Mouse (Mus musculus): ENCODE data around the gene Zp3. TPM values are rescaled to one million over a fixed set of nuclear protein-coding genes. Genes with fewer than 3 reads are reported as not detected.

Zp3 gene
- 0.13 and 0.16 TPM in 2 replicates for polyA plus RNA-seq (2014; fragmentation: Nextera tagmentation; extraction: Ambion mirVana)

- Histone ChIP-seq H3K9me3 (replicated peaks; ENCODE audit: control insufficient read depth, low read length) (no peaks in the 10 kb centered on the region), H3K36me3 (ENCODE audit: control insufficient read depth, insufficient read depth, low read length) (no peaks in the 10 kb centered on the region), H3K27ac (ENCODE audit: low read depth, low read length) (no peak within 1 kb of the TSS), H3K4me3 (ENCODE audit: low read depth, low read length) (no peak within 1 kb of the TSS), H3K27me3 (replicated peaks; ENCODE audit: control insufficient read depth, insufficient read depth, low read length) (no peaks in the 10 kb centered on the region), H3K9ac (ENCODE audit: low read length) (no peak within 1 kb of the TSS), H3K4me2 (ENCODE audit: low read length) (no peak within 1 kb of the TSS), H3K4me1 (ENCODE audit: control insufficient read depth, insufficient read depth, low read length) (no peaks in the 10 kb centered on the region)
- DNase-seq (ENCODE audit: low spot score) (no peak), ATAC-seq (no peak)
- WGBS, result 79% methylated on average over 8 of the region's 8 CpGs
Measured at GRCm38 (mm10) chr5:135979904-135980303, at the start of gene Zp3. TSS of gene Zp3 (plus strand) at chr5:135980099.

GRCm38 (mm10) chr5:135931526-135931925 lies 48.4 kb upstream of the Zp3 start:
- peaks cover 52% of the 10 kb centered on the region for H3K36me3 ChIP-seq (ENCODE audit: control insufficient read depth, insufficient read depth, low read length)
- DNase-seq (ENCODE audit: low spot score) (no peak), ATAC-seq (no peak)
- H3K4me1 ChIP-seq (ENCODE audit: control insufficient read depth, insufficient read depth, low read length), result peaks cover 18% of the 10 kb centered on the region
- peak overlapping the region; percentile 64 for H3K4me2 ChIP-seq (ENCODE audit: low read length)
- no peak overlapping the region for H3K27ac ChIP-seq (ENCODE audit: low read depth, low read length)
- no peaks in the 10 kb centered on the region for H3K27me3 ChIP-seq (replicated peaks; ENCODE audit: control insufficient read depth, insufficient read depth, low read length)
- no peaks in the 10 kb centered on the region for H3K9me3 ChIP-seq (replicated peaks; ENCODE audit: control insufficient read depth, low read length)
- WGBS, result 93% methylated on average over 9 of the region's 9 CpGs
- no peak overlapping the region for H3K9ac ChIP-seq (ENCODE audit: low read length)
- no peak overlapping the region for H3K4me3 ChIP-seq (ENCODE audit: low read depth, low read length)

GRCm38 (mm10) chr5:135932359-135932758 lies 47.5 kb upstream of the Zp3 start:
- Histone ChIP-seq H3K4me1 (ENCODE audit: control insufficient read depth, insufficient read depth, low read length) (peaks cover 18% of the 10 kb centered on the region), H3K4me3 (ENCODE audit: low read depth, low read length) (peak overlapping the region; percentile 93), H3K9me3 (replicated peaks; ENCODE audit: control insufficient read depth, low read length) (no peaks in the 10 kb centered on the region), H3K9ac (ENCODE audit: low read length) (peak overlapping the region; percentile 55), H3K27me3 (replicated peaks; ENCODE audit: control insufficient read depth, insufficient read depth, low read length) (no peaks in the 10 kb centered on the region), H3K4me2 (ENCODE audit: low read length) (peak overlapping the region; percentile 64), H3K36me3 (ENCODE audit: control insufficient read depth, insufficient read depth, low read length) (peaks cover 45% of the 10 kb centered on the region), H3K27ac (ENCODE audit: low read depth, low read length) (no peak overlapping the region)
- WGBS, result 66% methylated on average over 2 of the region's 2 CpGs
- ATAC-seq, result no peak
- DNase-seq (ENCODE audit: low spot score), result peak; percentile 54

GRCm38 (mm10) chr5:135933222-135933899 lies 46.5 kb upstream of the Zp3 start:
- peak overlapping the region; percentile 98 for H3K27ac ChIP-seq (ENCODE audit: low read depth, low read length)
- H3K4me3 ChIP-seq (ENCODE audit: low read depth, low read length), result peak overlapping the region; percentile 93
- no peaks in the 10 kb centered on the region for H3K27me3 ChIP-seq (replicated peaks; ENCODE audit: control insufficient read depth, insufficient read depth, low read length)
- H3K9me3 ChIP-seq (replicated peaks; ENCODE audit: control insufficient read depth, low read length), result no peaks in the 10 kb centered on the region
- DNase-seq (ENCODE audit: low spot score) (peak; percentile 63), ATAC-seq (no peak)
- H3K9ac ChIP-seq (ENCODE audit: low read length), result peak overlapping the region; percentile 94
- H3K4me1 ChIP-seq (ENCODE audit: control insufficient read depth, insufficient read depth, low read length), result peaks cover 18% of the 10 kb centered on the region
- H3K36me3 ChIP-seq (ENCODE audit: control insufficient read depth, insufficient read depth, low read length), result peaks cover 38% of the 10 kb centered on the region
- WGBS, result 10% methylated on average over 12 of the region's 12 CpGs
- peak overlapping the region; percentile 64 for H3K4me2 ChIP-seq (ENCODE audit: low read length)

- H3K27ac ChIP-seq (ENCODE audit: low read depth, low read length), result peak overlapping the region; percentile 98
- H3K27me3 ChIP-seq (replicated peaks; ENCODE audit: control insufficient read depth, insufficient read depth, low read length), result no peaks in the 10 kb centered on the region
- 0% methylated on average over 31 of the region's 35 CpGs for WGBS
- H3K4me1 ChIP-seq (ENCODE audit: control insufficient read depth, insufficient read depth, low read length), result peaks cover 18% of the 10 kb centered on the region
- H3K9me3 ChIP-seq (replicated peaks; ENCODE audit: control insufficient read depth, low read length), result no peaks in the 10 kb centered on the region
- H3K9ac ChIP-seq (ENCODE audit: low read length), result peak overlapping the region; percentile 94
- H3K36me3 ChIP-seq (ENCODE audit: control insufficient read depth, insufficient read depth, low read length), result peaks cover 34% of the 10 kb centered on the region
- DNase-seq (ENCODE audit: low spot score) (peak; percentile 74), ATAC-seq (peak; percentile 66)
- peak overlapping the region; percentile 93 for H3K4me3 ChIP-seq (ENCODE audit: low read depth, low read length)
- H3K4me2 ChIP-seq (ENCODE audit: low read length), result peak overlapping the region; percentile 64
Measured at GRCm38 (mm10) chr5:135933900-135934441, 45.9 kb upstream of the Zp3 start.

GRCm38 (mm10) chr5:135934481-135935175 lies 45.3 kb upstream of the Zp3 start, which contains the start of gene Ywhag:
TSS of gene Ywhag (minus strand) at chr5:135934616.
- no peaks in the 10 kb centered on the region for H3K9me3 ChIP-seq (replicated peaks; ENCODE audit: control insufficient read depth, low read length)
- peak; percentile 95 for ATAC-seq
- peaks cover 27% of the 10 kb centered on the region for H3K36me3 ChIP-seq (ENCODE audit: control insufficient read depth, insufficient read depth, low read length)
- DNase-seq (ENCODE audit: low spot score), result peak; percentile 99
- H3K4me3 ChIP-seq (ENCODE audit: low read depth, low read length), result peak within 1 kb of the TSS; percentile 93
- peak within 1 kb of the TSS; percentile 64 for H3K4me2 ChIP-seq (ENCODE audit: low read length)
- no peaks in the 10 kb centered on the region for H3K27me3 ChIP-seq (replicated peaks; ENCODE audit: control insufficient read depth, insufficient read depth, low read length)
- H3K9ac ChIP-seq (ENCODE audit: low read length), result peak within 1 kb of the TSS; percentile 94
- peak within 1 kb of the TSS; percentile 98 for H3K27ac ChIP-seq (ENCODE audit: low read depth, low read length)
- peaks cover 18% of the 10 kb centered on the region for H3K4me1 ChIP-seq (ENCODE audit: control insufficient read depth, insufficient read depth, low read length)
- under 1% methylated on average over 46 of the region's 48 CpGs for WGBS

- H3K27ac ChIP-seq (ENCODE audit: low read depth, low read length), result peak overlapping the region; percentile 98
- no peaks in the 10 kb centered on the region for H3K9me3 ChIP-seq (replicated peaks; ENCODE audit: control insufficient read depth, low read length)
- H3K9ac ChIP-seq (ENCODE audit: low read length), result peak overlapping the region; percentile 35; the same call in 1 of the 2 replicates
- DNase-seq (ENCODE audit: low spot score) (no peak), ATAC-seq (no peak; the same call in none of the 2 replicates)
- WGBS, result 54% methylated on average over 7 of the region's 7 CpGs
- H3K4me3 ChIP-seq (ENCODE audit: low read depth, low read length), result peak overlapping the region; percentile 93; the same call in 1 of the 2 replicates
- H3K36me3 ChIP-seq (ENCODE audit: control insufficient read depth, insufficient read depth, low read length), result peaks cover 22% of the 10 kb centered on the region
- H3K4me2 ChIP-seq (ENCODE audit: low read length), result peak overlapping the region; percentile 64
- H3K27me3 ChIP-seq (replicated peaks; ENCODE audit: control insufficient read depth, insufficient read depth, low read length), result no peaks in the 10 kb centered on the region
- peaks cover 18% of the 10 kb centered on the region for H3K4me1 ChIP-seq (ENCODE audit: control insufficient read depth, insufficient read depth, low read length)
Measured at GRCm38 (mm10) chr5:135935176-135935523, 44.7 kb upstream of the Zp3 start.

- no peak overlapping the region for H3K27ac ChIP-seq (ENCODE audit: low read depth, low read length)
- DNase-seq (ENCODE audit: low spot score), result no peak
- 86% methylated on average over 6 of the region's 6 CpGs for WGBS
Measured at GRCm38 (mm10) chr5:135935641-135936190, 44.2 kb upstream of the Zp3 start.

More at GRCm38 (mm10) chr5:135935641-135936190, 44.2 kb upstream of the Zp3 start:
- H3K4me2 ChIP-seq (ENCODE audit: low read length), result no peak overlapping the region
- H3K27me3 ChIP-seq (replicated peaks; ENCODE audit: control insufficient read depth, insufficient read depth, low read length), result no peaks in the 10 kb centered on the region
- no peak overlapping the region for H3K9ac ChIP-seq (ENCODE audit: low read length)
- H3K9me3 ChIP-seq (replicated peaks; ENCODE audit: control insufficient read depth, low read length), result no peaks in the 10 kb centered on the region
- peaks cover 17% of the 10 kb centered on the region for H3K36me3 ChIP-seq (ENCODE audit: control insufficient read depth, insufficient read depth, low read length)
- H3K4me3 ChIP-seq (ENCODE audit: low read depth, low read length), result no peak overlapping the region
- no peak for ATAC-seq
- H3K4me1 ChIP-seq (ENCODE audit: control insufficient read depth, insufficient read depth, low read length), result peaks cover 17% of the 10 kb centered on the region
